Mouse (Mus musculus) thymus, adult 2 months (tissue): Measurements from ENCODE around the gene Zfp663.

Source experiments
- CTCF ChIP-seq: fragments of 200-500 bp; IDR thresholded peaks from 2 replicates; pipeline ENCODE4 v1.5.1; 2012; ENCODE audit warnings: mild to moderate bottlenecking, control low read depth, low read length, moderate library complexity, borderline replicate concordance; ENCODE audit not compliant: control insufficient read depth, poor library complexity, insufficient read depth; ENCODE audit errors: extremely low read depth
- POLR2A ChIP-seq: fragments of 200-500 bp; IDR thresholded peaks from 2 replicates; pipeline ENCODE4 v1.6.1; 2012; ENCODE audit warnings: mild to moderate bottlenecking, low read length, control low read depth, moderate library complexity; ENCODE audit not compliant: control insufficient read depth, poor library complexity, insufficient read depth; ENCODE audit errors: extremely low read depth

GRCm38 (mm10) chr2:165321981-165322735 is 46.4 kb downstream of the Zfp663 start:
- TF ChIP-seq CTCF (no peak), POLR2A (no peak)
